Mouse (Mus musculus) ES-E14 (cell line): ENCODE results near the gene Fam171a1.

Experiments used
- HCFC1 ChIP-seq: IDR thresholded peaks from 2 replicates; pipeline ENCODE4 v1.6.1; 2012; ENCODE audit warnings: low read length, inconsistent platforms, borderline replicate concordance; ENCODE audit not compliant: insufficient read depth
- MAFK ChIP-seq: IDR thresholded peaks from 2 replicates; pipeline ENCODE4 v1.6.1; 2014; ENCODE audit warnings: mild to moderate bottlenecking, low read depth, low read length, inconsistent platforms; ENCODE audit not compliant: insufficient read depth

DNA sequence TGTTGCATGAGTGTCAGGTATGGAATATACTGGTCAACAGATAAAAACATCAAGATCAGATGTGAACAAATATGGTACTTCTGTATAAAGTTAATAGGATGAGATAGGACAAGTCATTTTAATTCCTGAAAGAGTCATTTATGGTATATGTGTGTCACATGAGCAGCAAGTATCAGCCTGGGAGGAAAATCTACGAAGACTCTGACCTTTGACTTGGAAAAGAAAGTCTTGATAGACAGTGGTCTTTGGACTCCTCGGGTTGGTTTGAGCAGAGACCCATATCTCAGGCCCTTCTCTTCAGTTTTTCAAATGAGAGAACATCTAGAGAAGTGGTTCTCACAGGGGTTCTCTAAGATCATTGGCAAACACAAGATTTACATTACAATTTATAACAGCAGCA, 137.3 kb downstream of the Fam171a1 start:
- TF ChIP-seq MAFK: no peak
- TF ChIP-seq HCFC1: no peak
